Comparison of ENCODE assay signal across 8 mouse cellular contexts in genomic region chr2:152029252-152030082, GRCm38 (mm10). TPM values are rescaled to one million over a fixed set of nuclear protein-coding genes. Genes with fewer than 3 reads are reported as not detected.
DNase-seq lines count a peak whose midpoint lies in the region; ATAC-seq and TF ChIP-seq lines count a peak whose summit lies in the region.

No protein-coding gene starts in this region.

- H3K9me3 ChIP-seq in embryonic facial prominence, embryonic 12.5 days: no peaks in the 10 kb centered on the region
- H3K9me3 ChIP-seq in limb, embryonic 10.5 days (replicated peaks): no peaks in the 10 kb centered on the region
- H3K9me3 ChIP-seq in midbrain, embryonic 13.5 days: no peaks in the 10 kb centered on the region

- H3K36me3 ChIP-seq in embryonic facial prominence, embryonic 12.5 days: no peaks in the 10 kb centered on the region
- no peaks in the 10 kb centered on the region for H3K36me3 ChIP-seq in limb, embryonic 10.5 days
- H3K36me3 ChIP-seq in midbrain, embryonic 13.5 days: no peaks in the 10 kb centered on the region
- H3K36me3 ChIP-seq in small intestine, adult 2 months (ENCODE audit: control insufficient read depth, insufficient read depth, low read length): no peaks in the 10 kb centered on the region

- peak; percentile 76 for ATAC-seq in embryonic facial prominence, embryonic 12.5 days (ENCODE audit: insufficient number of reproducible peaks, insufficient read depth, low FRiP score, low TSS enrichment)
- ATAC-seq in midbrain, embryonic 13.5 days: peak; percentile 91

- H3K27me3 ChIP-seq in embryonic facial prominence, embryonic 12.5 days: peaks cover 32% of the 10 kb centered on the region
- H3K27me3 ChIP-seq in limb, embryonic 10.5 days (ENCODE audit: low read depth, poor library complexity, severe bottlenecking): peaks cover 70% of the 10 kb centered on the region
- peaks cover 48% of the 10 kb centered on the region for H3K27me3 ChIP-seq in midbrain, embryonic 13.5 days
- 0 out of 2 replicates have a peak, but pooled peaks cover 2% of the 10 kb centered on the region for H3K27me3 ChIP-seq in small intestine, adult 2 months (ENCODE audit: control insufficient read depth, insufficient read depth, low read length)

- peak; percentile 93 for TF ChIP-seq CTCF in small intestine, adult 2 months (IDR thresholded peaks at IDR 0.05; ENCODE audit: extremely low read depth, insufficient read length, insufficient replicate concordance, low read depth, low read length)

- peak overlapping the region; percentile 81 for H3K4me2 ChIP-seq in embryonic facial prominence, embryonic 12.5 days (replicated peaks)
- peak overlapping the region; percentile 84 for H3K4me2 ChIP-seq in midbrain, embryonic 13.5 days (replicated peaks)

- peak; percentile 34 for DNase-seq in 3134 (ENCODE audit: extremely low read depth, insufficient read length, low spot score)
- peak; percentile 90 to 92 for DNase-seq in adrenal gland, postnatal 36 days
- peak; percentile 87 to 89 for DNase-seq in heart, adult 18-20 months
- DNase-seq in kidney, adult 18-20 months: peak; percentile 87
- DNase-seq in limb, embryonic 10.5 days (ENCODE audit: low spot score): peak; percentile 100

- H3K4me3 ChIP-seq in embryonic facial prominence, embryonic 12.5 days: peak overlapping the region; percentile 62
- peak overlapping the region; percentile 70 for H3K4me3 ChIP-seq in limb, embryonic 10.5 days
- H3K4me3 ChIP-seq in midbrain, embryonic 13.5 days (replicated peaks): peak overlapping the region; percentile 61
- peak overlapping the region; percentile 78 for H3K4me3 ChIP-seq in small intestine, adult 2 months (ENCODE audit: low read depth, low read length)

- H3K4me1 ChIP-seq in embryonic facial prominence, embryonic 12.5 days: no peaks in the 10 kb centered on the region
- peaks cover 5% of the 10 kb centered on the region for H3K4me1 ChIP-seq in limb, embryonic 10.5 days
- H3K4me1 ChIP-seq in midbrain, embryonic 13.5 days (replicated peaks): peaks cover 22% of the 10 kb centered on the region
- H3K4me1 ChIP-seq in small intestine, adult 2 months (ENCODE audit: control insufficient read depth, insufficient read depth, insufficient read length, low read length): peaks cover 4% of the 10 kb centered on the region; the same call in 1 of the 2 replicates

- no peak overlapping the region for H3K27ac ChIP-seq in embryonic facial prominence, embryonic 12.5 days
- peak overlapping the region; percentile 76 for H3K27ac ChIP-seq in limb, embryonic 10.5 days
- H3K27ac ChIP-seq in midbrain, embryonic 13.5 days: peak overlapping the region; percentile 86
- H3K27ac ChIP-seq in small intestine, adult 2 months (ENCODE audit: insufficient read depth, low read depth, low read length): no peak overlapping the region

- H3K9ac ChIP-seq in embryonic facial prominence, embryonic 12.5 days: peak overlapping the region; percentile 57
- peak overlapping the region; percentile 69 for H3K9ac ChIP-seq in midbrain, embryonic 13.5 days (replicated peaks)

- under 1% methylated on average over 54 of the region's 54 CpGs for WGBS in embryonic facial prominence, embryonic 12.5 days
- WGBS in limb, embryonic 10.5 days: under 1% methylated on average over 54 of the region's 54 CpGs
- under 1% methylated on average over 54 of the region's 54 CpGs for WGBS in midbrain, embryonic 13.5 days
- WGBS in small intestine, adult 2 months: 4% methylated on average over 54 of the region's 54 CpGs

- TF ChIP-seq POLR2A in small intestine, adult 2 months (IDR thresholded peaks at IDR 0.05; ENCODE audit: low read depth, low read length): no peak

RNA-seq across cellular contexts. Expression of gene Slc52a3, which starts 33.2 kb away (rescaled TPM):
- 1 to 10 TPM; 2.1 to 3.6 TPM for total RNA-seq in adrenal gland, postnatal 36 days (2021)
- 1.2 TPM in 2 replicates for polyA plus RNA-seq in embryonic facial prominence, embryonic 12.5 days (2016; fragmentation: Nextera tagmentation; extraction: Ambion mirVana)
- 1 to 10 TPM; 1.6 to 2.9 TPM for total RNA-seq in heart, adult 18-20 months (2021)
- polyA plus RNA-seq in limb, embryonic 10.5 days (2016; fragmentation: Nextera tagmentation; extraction: Ambion mirVana): 0.77 and 1.3 TPM in 2 replicates
- 0.55 and 0.99 TPM in 2 replicates for polyA plus RNA-seq in midbrain, embryonic 13.5 days (2015; fragmentation: Nextera tagmentation; extraction: Ambion mirVana)
- polyA plus RNA-seq in small intestine, adult 2 months (2012; rRNA removed): 26.8 and 274 TPM in 2 replicates

RNA-seq across cellular contexts. Expression of gene Fam110a, which starts 49.4 kb away (rescaled TPM):
- 1 to 10 TPM; 8.5 to 9.6 TPM for total RNA-seq in adrenal gland, postnatal 36 days (2021)
- polyA plus RNA-seq in embryonic facial prominence, embryonic 12.5 days (2016; fragmentation: Nextera tagmentation; extraction: Ambion mirVana): 34.6 and 36.2 TPM in 2 replicates
- 1 to 10 TPM; 3.4 to 3.7 TPM for total RNA-seq in heart, adult 18-20 months (2021)
- 35.0 and 37.9 TPM in 2 replicates for polyA plus RNA-seq in limb, embryonic 10.5 days (2016; fragmentation: Nextera tagmentation; extraction: Ambion mirVana)
- polyA plus RNA-seq in midbrain, embryonic 13.5 days (2015; fragmentation: Nextera tagmentation; extraction: Ambion mirVana): 97.0 and 97.3 TPM in 2 replicates
- 10.7 and 14.0 TPM in 2 replicates for polyA plus RNA-seq in small intestine, adult 2 months (2012; rRNA removed)

RNA-seq across cellular contexts. Expression of gene Scrt2, which starts 51.9 kb away (rescaled TPM):
- 1 to 10 TPM in 1 of 2 experiments, under 1 TPM in 1; 0.13 to 1.1 TPM for total RNA-seq in adrenal gland, postnatal 36 days (2021)
- polyA plus RNA-seq in embryonic facial prominence, embryonic 12.5 days (2016; fragmentation: Nextera tagmentation; extraction: Ambion mirVana): 1.4 and 1.9 TPM in 2 replicates
- total RNA-seq in heart, adult 18-20 months (2021): not detected
- polyA plus RNA-seq in limb, embryonic 10.5 days (2016; fragmentation: Nextera tagmentation; extraction: Ambion mirVana): not detected in 2 replicates
- 16.3 and 20.0 TPM in 2 replicates for polyA plus RNA-seq in midbrain, embryonic 13.5 days (2015; fragmentation: Nextera tagmentation; extraction: Ambion mirVana)
- 0.03 TPM in 1 of 2 replicates, not detected in the other for polyA plus RNA-seq in small intestine, adult 2 months (2012; rRNA removed)

Comparison
In these comparisons a context has a peak if more than half of its experiments do, and no peak if none do; other contexts are left out.
1. DNase-seq: peak in every context shown above with its lines; median percentile 100 in limb, embryonic 10.5 days; 91 in adrenal gland, postnatal 36 days; 88 in heart, adult 18-20 months; 87 in kidney, adult 18-20 months; 34 in 3134.
2. H3K27ac ChIP-seq: peak in limb, embryonic 10.5 days (single experiment) and midbrain, embryonic 13.5 days (single experiment); none in embryonic facial prominence, embryonic 12.5 days (single experiment) and small intestine, adult 2 months (single experiment).
3. RNA of gene Slc52a3, which starts 33.2 kb away (polyA plus RNA-seq): 26.8 to 274 TPM in small intestine, adult 2 months; 0.77 to 1.3 TPM in limb, embryonic 10.5 days, 1.2 TPM in embryonic facial prominence, embryonic 12.5 days and 0.55 to 0.99 TPM in midbrain, embryonic 13.5 days; every median in the first group is over 10 times any median in the second.
4. Peak in every context shown above with its lines, with median percentiles within 50 percentile points of each other: H3K4me3 ChIP-seq.